Mouse (Mus musculus) layer of hippocampus, postnatal 14 days (tissue): ENCODE data around the gene Scaf8. TPM values are rescaled to one million over a fixed set of nuclear protein-coding genes. Genes with fewer than 3 reads are reported as not detected.

Experiments used
- DNase-seq, 2 experiments: peaks; one replicate each; pipeline ENCODE4 v3.0.0; 2021 to 2022; ENCODE audit warnings: low spot score in 2 of 2, mixed read lengths in 1 of 2
- total RNA-seq, 2 experiments: library from RNA; stranded (reverse); gene quantifications; 2 replicates each; pipeline ENCODE4 v1.2.3; 2021

Gene Scaf8
- total RNA-seq, 2 experiments from 2014 or later = 57.3 to 57.6 TPM

DNA sequence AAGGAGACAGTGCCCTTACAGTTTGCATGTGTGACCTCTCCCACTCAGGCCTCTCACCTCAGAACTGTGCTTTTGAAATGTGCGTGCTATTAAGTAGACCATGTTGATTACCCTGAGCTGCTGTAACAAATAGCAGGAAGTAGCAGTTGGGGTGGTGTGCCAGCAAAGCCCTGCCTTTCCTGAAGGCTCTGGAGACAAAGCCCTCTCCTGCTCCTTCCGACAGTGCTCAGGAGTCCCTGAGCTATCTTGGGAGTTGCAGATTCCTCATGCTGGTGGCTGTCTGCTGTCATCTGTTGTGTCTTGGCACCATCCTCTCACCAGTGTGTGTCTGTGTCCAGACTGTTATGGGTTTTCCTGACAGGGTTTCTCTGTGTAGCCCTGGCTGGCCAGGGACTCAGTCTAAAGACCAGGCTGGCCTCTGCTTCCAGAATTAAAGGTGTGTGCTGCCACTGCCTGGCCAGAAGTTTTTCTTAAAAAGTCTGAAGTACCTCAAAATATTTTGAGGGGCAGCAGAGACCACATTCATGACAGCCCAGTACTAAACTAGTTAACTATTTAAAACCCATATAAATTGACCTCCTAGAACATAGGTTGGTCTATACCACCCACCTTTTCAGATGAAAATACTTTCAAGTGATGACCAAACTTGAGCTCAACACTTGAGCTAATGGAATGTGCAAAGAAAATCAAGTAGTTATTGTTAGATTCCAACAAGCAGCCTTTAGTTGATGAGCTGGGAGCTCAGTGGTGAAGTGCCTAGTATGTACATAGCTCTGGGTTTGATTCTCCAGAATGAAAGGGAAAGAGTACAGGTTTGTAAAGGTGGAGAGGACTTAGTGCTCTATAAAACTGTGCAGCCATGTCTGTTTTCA lies 92.0 kb downstream of the Scaf8 start:
- no peak for DNase-seq

GRCm38 (mm10) chr17:3207529-3208240 lies 92.9 kb downstream of the Scaf8 start:
- no peak for DNase-seq

DNA sequence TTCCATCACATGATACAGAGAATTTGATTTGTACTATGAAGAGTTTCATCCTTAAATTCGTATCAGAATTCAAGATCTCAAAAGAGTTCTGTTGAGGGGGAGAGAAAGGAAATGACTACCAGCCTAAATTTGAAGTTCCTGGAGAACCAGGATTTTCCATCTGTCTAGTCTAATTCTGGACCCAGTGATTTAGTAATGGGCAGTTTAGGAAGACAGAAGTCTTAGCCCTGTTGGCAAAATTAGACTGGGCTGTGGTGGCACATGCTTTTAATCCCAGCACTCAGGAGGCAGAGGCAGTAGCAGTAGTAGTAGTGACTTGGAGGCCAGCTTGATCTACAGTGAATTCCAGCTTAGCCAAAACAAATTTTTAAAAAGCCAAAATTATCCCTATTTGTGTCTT lies 93.7 kb downstream of the Scaf8 start:
- DNase-seq = no peak

GRCm38 (mm10) chr17:3209581-3209980 lies 94.8 kb downstream of the Scaf8 start:
- no peak for DNase-seq

- DNase-seq = no peak
These were observed 95.4 kb downstream of the Scaf8 start for GRCm38 (mm10) chr17:3210134-3210533.

DNA sequence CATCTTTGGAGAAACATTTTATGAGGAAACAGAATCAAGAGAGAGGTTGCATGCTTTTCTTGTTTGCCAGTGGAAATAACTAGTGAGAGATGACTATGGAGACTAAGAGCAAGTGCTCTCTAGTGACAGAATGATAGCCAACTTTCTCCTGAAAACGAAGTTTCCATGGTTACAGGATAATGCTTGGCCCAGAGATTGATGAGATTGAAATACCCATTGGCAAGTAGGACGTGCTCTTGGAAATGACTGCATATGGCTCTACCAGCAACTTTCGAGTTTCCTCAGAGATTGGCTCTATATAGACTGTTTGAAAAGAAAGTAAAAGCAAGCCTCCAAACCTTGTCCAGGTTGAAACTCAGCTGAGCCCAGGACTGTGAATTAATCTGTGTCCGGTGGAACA lies 97.3 kb downstream of the Scaf8 start:
- peak in 1 of 2 experiments; percentile 50 for DNase-seq

DNA sequence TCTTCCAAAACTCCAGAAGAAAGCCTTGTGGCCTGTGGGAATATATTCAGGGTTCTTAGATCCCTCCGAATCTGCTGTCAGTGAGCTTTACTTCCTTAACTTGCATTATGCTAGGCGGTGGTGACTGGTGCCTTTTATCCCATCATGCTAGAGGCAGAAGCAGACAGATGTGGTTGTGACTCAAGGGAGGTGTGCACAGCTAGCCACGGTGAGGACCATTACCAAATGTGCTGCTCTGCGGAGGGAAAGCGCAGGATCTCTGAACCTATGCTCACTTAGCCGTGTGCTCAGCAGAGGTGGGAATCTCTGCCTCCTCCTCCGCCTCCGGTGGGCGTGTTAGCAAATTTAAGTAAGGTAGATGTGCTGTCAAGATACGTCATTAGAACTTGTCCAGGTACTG lies 98.1 kb downstream of the Scaf8 start:
- DNase-seq = no peak

GRCm38 (mm10) chr17:3214852-3215251 lies 100.1 kb downstream of the Scaf8 start:
- no peak for DNase-seq

DNA sequence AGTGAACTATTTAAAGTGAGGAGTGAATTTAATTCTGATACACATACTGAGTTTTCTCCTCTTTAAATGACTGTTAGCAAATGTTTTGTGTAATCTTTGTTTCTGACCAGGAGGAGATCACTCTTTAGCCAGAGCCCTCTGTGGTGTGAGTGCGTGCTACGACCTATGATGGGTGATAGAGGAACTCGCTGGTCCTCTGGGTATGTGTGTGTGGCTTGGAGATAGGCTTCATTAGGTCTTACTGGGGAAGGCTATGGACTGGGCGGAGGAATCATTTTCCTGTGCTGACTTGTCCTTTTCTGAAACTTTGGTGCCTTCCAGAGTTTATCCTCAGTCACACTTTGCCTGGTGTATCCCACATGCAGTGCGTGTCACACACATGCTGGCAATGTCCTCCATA lies 102.3 kb downstream of the Scaf8 start:
- DNase-seq = no peak

DNA sequence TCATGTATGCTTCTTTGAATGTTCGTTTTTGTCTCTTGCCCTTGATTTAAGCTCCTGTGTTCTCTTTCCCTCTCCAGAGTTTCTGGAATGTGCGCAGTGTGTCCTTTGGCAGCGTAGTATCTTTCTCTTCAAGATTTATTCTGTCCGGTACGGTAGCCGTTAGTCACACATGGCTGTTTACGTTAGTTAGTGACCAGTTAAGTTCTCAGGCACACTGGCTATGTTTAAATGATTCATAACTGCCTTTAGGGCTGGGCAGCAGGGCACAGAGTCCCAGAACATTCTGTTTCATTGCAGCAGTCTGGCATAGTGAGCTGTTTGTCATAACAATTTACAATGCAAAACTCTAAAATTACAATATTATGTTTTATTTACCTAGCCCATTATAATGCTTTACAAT lies 103.6 kb downstream of the Scaf8 start:
- no peak for DNase-seq

DNA sequence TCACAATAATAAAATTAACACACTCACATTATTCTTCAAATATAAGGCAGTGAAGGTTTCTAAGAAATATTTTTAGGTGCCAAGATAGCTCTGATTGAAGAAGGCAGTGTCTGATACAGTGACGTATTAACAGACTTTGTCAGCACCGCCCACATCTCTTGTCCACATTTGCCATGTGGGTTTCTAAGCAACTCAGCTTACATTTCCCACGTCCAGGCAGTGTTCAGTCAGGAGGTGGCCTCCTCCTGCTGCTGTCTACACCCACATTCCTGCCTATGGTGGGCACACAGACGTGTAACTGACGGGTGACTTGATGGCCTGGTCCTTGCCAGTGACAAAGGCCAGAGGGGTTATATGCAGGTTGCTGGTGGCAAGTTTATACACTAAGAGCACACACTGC lies 104.1 kb downstream of the Scaf8 start:
- peak in 1 of 2 experiments; percentile 62 for DNase-seq

DNA sequence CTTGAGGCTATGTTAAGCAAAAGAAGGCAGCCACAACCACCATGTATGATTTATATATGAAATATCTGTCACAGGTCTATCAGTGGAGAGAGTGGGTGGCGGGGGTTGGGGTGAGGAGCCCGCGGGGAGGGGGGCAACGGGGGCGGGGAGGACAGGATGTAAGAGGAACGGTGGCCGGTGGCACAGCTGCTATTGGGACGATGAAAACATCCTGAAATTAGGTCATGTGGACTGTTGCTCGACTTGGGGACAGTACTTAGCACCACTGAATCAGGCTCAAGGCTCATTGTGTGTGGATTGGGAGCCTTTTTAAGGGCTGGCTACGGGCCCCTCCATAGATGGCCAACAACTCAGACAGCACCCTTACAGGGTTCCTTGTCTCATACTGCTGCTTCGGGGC lies 105.4 kb downstream of the Scaf8 start:
- DNase-seq = no peak

DNA sequence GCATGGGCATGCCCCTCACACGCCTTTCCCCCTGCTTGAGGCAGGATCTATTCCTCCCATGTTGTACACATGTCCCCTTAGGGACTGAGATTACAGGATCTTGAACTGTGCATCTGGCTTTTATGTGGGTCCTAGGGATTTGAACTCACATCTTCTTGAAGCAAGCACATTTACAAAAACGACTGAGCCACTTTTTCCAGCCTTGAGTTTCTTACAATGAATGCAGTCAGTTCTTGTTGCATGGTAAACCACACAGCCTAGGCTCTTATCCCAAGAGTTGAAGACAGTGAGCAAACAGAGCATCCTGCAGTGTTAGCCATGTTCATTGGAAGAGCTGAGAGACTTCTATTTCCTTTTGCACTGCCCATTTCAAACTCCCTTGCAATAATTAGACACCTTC lies 108.3 kb downstream of the Scaf8 start:
- DNase-seq = no peak

GRCm38 (mm10) chr17:3223721-3224120 lies 108.9 kb downstream of the Scaf8 start:
- no peak for DNase-seq

- DNase-seq = peak; percentile 83 to 92
These were observed 109.8 kb downstream of the Scaf8 start for GRCm38 (mm10) chr17:3224383-3225106.

- peak; percentile 65 to 75 for DNase-seq
These were observed 115.6 kb downstream of the Scaf8 start for GRCm38 (mm10) chr17:3230231-3231000.

DNA sequence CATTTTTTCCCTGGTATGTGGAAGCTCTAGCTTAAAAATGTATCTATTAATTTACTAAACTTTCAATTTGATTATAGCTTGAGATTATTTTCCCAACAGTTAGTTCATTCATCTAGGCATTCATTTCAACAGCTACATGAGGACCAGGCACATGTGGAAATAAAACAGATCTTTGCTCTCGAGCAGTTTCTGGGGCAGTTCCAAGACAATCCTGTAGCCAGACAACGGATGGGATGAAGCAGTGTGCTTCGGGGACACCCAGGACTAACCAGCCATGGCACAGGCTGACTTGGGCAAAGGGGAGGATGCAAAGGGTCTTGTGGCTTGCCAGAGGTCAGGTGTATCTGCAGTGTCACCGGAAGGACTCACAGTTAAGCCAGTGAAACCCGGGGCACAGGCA lies 117.9 kb downstream of the Scaf8 start:
- DNase-seq = no peak

DNA sequence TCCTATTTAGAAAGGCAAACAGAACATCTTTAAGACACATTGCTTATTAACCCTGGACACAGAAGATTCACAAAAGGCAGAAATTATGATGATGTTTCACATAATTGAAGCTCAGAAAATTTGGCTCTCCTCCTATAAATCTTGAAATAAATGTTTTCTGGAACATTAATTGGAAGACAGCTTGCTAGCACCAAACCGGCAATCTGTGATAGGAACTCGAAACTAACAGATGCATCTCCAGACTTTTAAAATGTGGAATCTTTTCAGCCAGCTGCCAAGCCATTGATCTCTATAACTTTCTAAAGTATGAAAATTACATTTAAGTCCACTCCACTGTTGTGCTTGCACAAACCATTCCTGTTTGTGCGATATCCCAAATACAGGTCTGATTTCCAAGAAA lies 128.9 kb downstream of the Scaf8 start:
- peak in 1 of 2 experiments; percentile 68 for DNase-seq

DNA sequence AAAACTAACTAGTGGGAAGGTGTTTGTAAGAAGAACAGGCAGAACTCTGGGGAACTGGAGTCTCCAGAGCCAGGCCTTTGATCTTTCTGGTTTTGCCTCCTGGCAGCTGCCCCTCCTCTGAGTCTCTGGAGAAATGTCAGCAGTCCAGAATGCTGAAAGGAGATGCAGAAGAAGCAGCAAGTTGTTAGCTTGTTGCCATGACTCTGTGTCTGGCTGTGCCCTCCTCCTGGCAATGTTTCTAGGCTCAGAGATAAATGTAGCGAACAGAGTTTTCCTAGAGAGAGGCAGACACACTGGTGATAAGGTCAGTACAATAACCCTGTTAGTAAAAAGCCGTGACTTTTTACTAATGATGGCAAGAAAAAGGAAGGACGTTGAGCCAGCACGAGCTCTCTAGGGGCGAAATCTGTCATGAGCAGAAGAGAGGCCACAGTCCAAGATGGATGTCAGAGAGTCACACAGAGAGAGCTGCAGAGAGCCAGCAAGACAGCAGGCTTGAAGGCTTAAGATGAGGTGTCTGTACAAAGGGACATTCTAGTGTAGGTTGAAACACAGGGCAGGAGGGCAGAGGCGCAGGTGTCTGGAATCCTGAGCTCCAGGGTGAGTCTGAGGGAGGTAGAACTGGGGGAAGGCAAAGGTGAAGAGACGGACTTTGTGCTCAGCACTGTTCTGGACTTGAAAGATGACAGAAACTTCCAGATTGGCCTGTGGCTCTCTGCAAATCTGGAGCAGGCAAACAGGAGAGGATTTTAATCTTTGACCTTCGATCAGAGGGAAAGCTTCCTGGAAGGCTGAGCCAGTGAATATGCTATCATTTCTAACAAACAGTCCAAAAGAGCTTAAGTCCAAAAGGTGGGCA lies 130.3 kb downstream of the Scaf8 start:
- DNase-seq = no peak
